Mouse (Mus musculus) embryonic stem cell, embryonic (primary cell): Measurements from ENCODE around the gene Unc119.

Experiments
- CTCF ChIA-PET, 4 experiments: fragments of 300-600 bp in 2 of 4; fragments of 350-600 bp in 2 of 4; sonication (Branson Sonifier 250); formaldehyde crosslinking; loops; one replicate each; lab custom pipeline; 2022; ENCODE audit warnings: inconsistent platforms in 2 of 4; lab: Charles Lee
- POLR2A ChIA-PET, 4 experiments: fragments of 300-600 bp in 2 of 4; fragments of 350-600 bp in 2 of 4; sonication (Branson Sonifier 250); formaldehyde crosslinking; loops; one replicate each; lab custom pipeline; 2022; ENCODE audit warnings: antibody characterized with exemption in 4 of 4, inconsistent platforms in 1 of 4; lab: Charles Lee

The Unc119 gene

GRCm38 (mm10) chr11:78349441-78350358 lies 6.4 kb downstream of the Unc119 start:
- ChIA-PET POLR2A (interaction anchor here in 3 of 4 experiments (0.8 to 1.5 kb wide), 3 partner anchors 21 to 72 kb away, joined by 3 to 5 read pairs (median 4); partner anchors contain the start of genes Aldoc (in 1 of the 3) and Pigs (in 1 of the 3)), CTCF (interaction anchor here in 3 of 4 experiments (0.6 to 2.5 kb wide), 8 partner anchors 9 to 608 kb away, joined by 3 to 9 read pairs (median 4); partner anchors contain the start of gene Slc13a2 (in 1 of the 3))

GRCm38 (mm10) chr11:78353081-78353480 lies 9.8 kb downstream of the Unc119 start:
- ChIA-PET CTCF (interaction anchor here (0.5 to 11.7 kb wide), 13 partner anchors 10 to 1453 kb away, joined by 3 to 380 read pairs (median 6); no protein-coding TSS in a partner anchor), POLR2A (interaction anchor here in 2 of 4 experiments (1.1 to 1.5 kb wide), 3 partner anchors 14 to 25 kb away, joined by 3 to 5 read pairs (median 3); partner anchors contain the start of gene Pigs (in 2 of the 2))

- ChIA-PET CTCF (interaction anchor here (0.5 to 11.7 kb wide), 49 partner anchors 10 to 785 kb away, joined by 3 to 380 read pairs (median 4); partner anchors contain the start of genes Slc13a2 (in 2 of the 4), Pigs (in 1 of the 4) and Slc46a1 (in 1 of the 4)), POLR2A (interaction anchor here in 3 of 4 experiments (0.6 to 2.3 kb wide), 26 partner anchors 8 to 450 kb away, joined by 3 to 11 read pairs (median 3); partner anchors contain the start of genes Slc46a1 (in 2 of the 3), Pigs (in 1 of the 3), Poldip2 (in 1 of the 3) and Rpl23a (in 1 of the 3))
Measured at GRCm38 (mm10) chr11:78354905-78355304, 11.6 kb downstream of the Unc119 start.

DNA sequence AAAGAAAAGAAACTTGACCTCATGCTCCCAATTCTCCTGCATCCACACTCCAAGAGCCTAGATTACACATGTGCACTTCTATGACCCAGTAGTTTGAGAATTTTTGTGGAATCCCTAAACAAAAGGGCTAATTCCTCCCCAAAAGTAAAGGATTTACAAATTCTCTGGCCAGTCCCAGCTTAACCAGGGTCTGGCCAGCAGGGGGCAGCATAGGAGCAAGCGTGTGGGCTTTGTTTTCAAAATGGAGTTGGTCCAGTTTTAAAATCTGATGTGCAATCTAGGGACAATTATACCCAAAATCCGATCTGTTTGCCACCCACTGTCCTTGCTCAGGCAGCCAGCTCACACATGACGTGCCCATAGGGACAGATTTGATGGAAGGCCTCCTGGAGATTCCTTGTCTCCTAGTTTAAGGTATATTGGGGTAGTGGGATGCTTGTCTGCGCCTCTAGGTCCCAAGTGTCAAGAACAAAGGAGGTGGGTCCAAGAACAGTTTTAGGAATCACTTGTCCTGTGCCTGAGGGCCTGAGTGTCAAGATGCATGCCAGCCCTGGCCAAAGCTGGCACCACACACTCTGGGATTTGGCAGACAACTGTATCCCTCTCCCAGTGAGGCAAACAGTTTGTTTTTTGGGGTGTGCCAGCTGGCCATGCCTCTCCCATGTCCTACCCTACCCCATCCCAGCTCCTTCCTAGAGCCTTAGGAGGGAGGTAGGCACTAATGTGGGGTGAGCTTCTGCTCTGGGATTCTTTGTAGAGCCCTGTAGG lies 12.4 kb downstream of the Unc119 start:
- CTCF ChIA-PET: interaction anchor here (0.5 to 11.7 kb wide), 55 partner anchors 8 to 601 kb away, joined by 3 to 380 read pairs (median 3); partner anchors contain the start of genes Slc13a2 (in 2 of the 4), Pigs (in 1 of the 4) and Slc46a1 (in 1 of the 4)
- POLR2A ChIA-PET: interaction anchor here in 3 of 4 experiments (0.6 to 2.3 kb wide), 27 partner anchors 9 to 449 kb away, joined by 3 to 11 read pairs (median 3); partner anchors contain the start of genes Slc46a1 (in 2 of the 3), Pigs (in 1 of the 3), Poldip2 (in 1 of the 3) and Rpl23a (in 1 of the 3)

GRCm38 (mm10) chr11:78358330-78359007 lies 15.2 kb downstream of the Unc119 start:
- ChIA-PET CTCF (interaction anchor here (0.5 to 11.7 kb wide), 93 partner anchors 8 to 838 kb away, joined by 3 to 380 read pairs (median 4); partner anchors contain the start of genes Pigs (in 3 of the 4), Sarm1 (in 3 of the 4), Slc13a2 (in 3 of the 4) and Slc46a1 (in 2 of the 4)), POLR2A (interaction anchor here (0.5 to 4.5 kb wide), 57 partner anchors 8 to 452 kb away, joined by 3 to 78 read pairs (median 4); partner anchors contain the start of genes Slc46a1 (in 2 of the 4), Aldoc (in 1 of the 4), Foxn1 (in 1 of the 4) and Ift20 (in 1 of the 4))

GRCm38 (mm10) chr11:78360125-78360788 lies 17.0 kb downstream of the Unc119 start:
- CTCF ChIA-PET: interaction anchor here (0.5 to 11.7 kb wide), 62 partner anchors 9 to 156 kb away, joined by 3 to 380 read pairs (median 4); partner anchors contain the start of genes Slc46a1 (in 2 of the 4), Aldoc (in 1 of the 4), Foxn1 (in 1 of the 4) and Pigs (in 1 of the 4)
- POLR2A ChIA-PET: interaction anchor here in 3 of 4 experiments (0.5 to 4.5 kb wide), 41 partner anchors 8 to 266 kb away, joined by 3 to 78 read pairs (median 4); partner anchors contain the start of genes Ift20 (in 2 of the 3), Slc13a2 (in 2 of the 3), Tnfaip1 (in 2 of the 3) and Fam222b (in 1 of the 3)

- ChIA-PET CTCF (interaction anchor here (0.5 to 11.7 kb wide), 57 partner anchors 8 to 155 kb away, joined by 3 to 380 read pairs (median 5); partner anchors contain the start of genes Slc46a1 (in 2 of the 4), Aldoc (in 1 of the 4), Foxn1 (in 1 of the 4) and Pigs (in 1 of the 4)), POLR2A (interaction anchor here in 3 of 4 experiments (0.5 to 4.5 kb wide), 39 partner anchors 8 to 266 kb away, joined by 3 to 78 read pairs (median 4); partner anchors contain the start of genes Ift20 (in 2 of the 3), Slc13a2 (in 2 of the 3), Tnfaip1 (in 2 of the 3) and Fam222b (in 1 of the 3))
Measured at GRCm38 (mm10) chr11:78360789-78361131, 17.5 kb downstream of the Unc119 start.

GRCm38 (mm10) chr11:78363309-78364007 lies 20.2 kb downstream of the Unc119 start:
- ChIA-PET POLR2A (interaction anchor here in 2 of 4 experiments (0.6 to 1.7 kb wide), 8 partner anchors 8 to 59 kb away, joined by 3 to 7 read pairs (median 3); partner anchors contain the start of genes Foxn1 (in 1 of the 2) and Slc13a2 (in 1 of the 2)), CTCF (interaction anchor here (0.5 to 11.7 kb wide), 11 partner anchors 11 to 96 kb away, joined by 3 to 380 read pairs (median 4); no protein-coding TSS in a partner anchor)

DNA sequence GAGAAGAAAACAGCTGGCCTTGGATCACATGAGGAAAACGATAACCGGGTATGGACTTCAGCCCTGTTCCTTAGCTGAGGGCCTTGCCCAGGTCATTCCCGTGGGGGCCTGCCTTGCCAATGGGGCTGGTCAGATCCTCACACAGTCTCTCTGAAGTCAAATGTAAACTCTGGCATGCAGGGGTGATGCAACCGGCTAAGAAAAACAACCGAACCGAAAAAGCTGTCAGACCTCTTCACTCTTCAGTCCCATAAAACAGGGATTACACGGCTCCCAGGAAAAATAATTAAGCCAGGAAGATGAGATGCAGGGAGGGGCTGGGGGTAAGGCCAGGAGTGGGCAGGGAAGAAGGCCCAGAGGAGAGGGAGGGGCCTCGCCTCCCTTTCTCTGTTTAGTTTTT lies 20.8 kb downstream of the Unc119 start:
- CTCF ChIA-PET: interaction anchor here (0.5 to 10.7 kb wide), 10 partner anchors 23 to 196 kb away, joined by 3 to 245 read pairs (median 4); no protein-coding TSS in a partner anchor
- POLR2A ChIA-PET: interaction anchor here in 2 of 4 experiments (1.1 to 1.7 kb wide), 6 partner anchors 22 to 479 kb away, joined by 3 to 7 read pairs (median 4); partner anchors contain the start of genes Foxn1 (in 1 of the 2) and Slc13a2 (in 1 of the 2)

GRCm38 (mm10) chr11:78367456-78368225 lies 24.4 kb downstream of the Unc119 start:
- CTCF ChIA-PET: interaction anchor here in 3 of 4 experiments (0.6 to 10.7 kb wide), 10 partner anchors 9 to 1361 kb away, joined by 3 to 245 read pairs (median 6); no protein-coding TSS in a partner anchor

DNA sequence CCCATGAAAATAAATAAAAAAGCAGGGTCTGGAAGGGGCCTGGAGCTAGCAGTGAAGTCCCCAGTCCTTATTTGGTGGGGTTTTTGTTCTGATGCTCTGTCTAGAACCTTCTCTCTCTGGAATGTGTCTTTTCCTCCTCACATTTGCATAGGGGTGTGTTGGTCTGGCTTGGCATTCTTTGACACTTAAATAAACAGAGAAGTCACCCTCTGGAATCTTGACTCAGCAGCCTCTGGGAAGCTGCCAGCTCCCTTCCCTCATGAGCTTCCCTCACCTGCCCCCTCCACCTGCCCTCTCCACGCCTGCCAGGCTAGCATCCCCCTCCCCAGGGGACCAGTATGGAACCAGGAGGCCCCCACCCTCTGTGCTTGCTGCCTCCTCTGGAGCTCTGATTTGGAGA lies 27.1 kb downstream of the Unc119 start:
- ChIA-PET CTCF (interaction anchor here (0.6 to 4.8 kb wide), 17 partner anchors 10 to 85 kb away, joined by 3 to 22 read pairs (median 8); no protein-coding TSS in a partner anchor), POLR2A (interaction anchor here in 3 of 4 experiments (0.6 to 3.2 kb wide), 23 partner anchors 10 to 586 kb away, joined by 3 to 19 read pairs (median 4); partner anchors contain the start of genes Pigs (in 2 of the 3), Slc13a2 (in 1 of the 3) and Slc46a1 (in 1 of the 3))

More at GRCm38 (mm10) chr11:78367456-78368225, 24.4 kb downstream of the Unc119 start:
- POLR2A ChIA-PET: interaction anchor here (0.8 to 4.8 kb wide), 8 partner anchors 9 to 55 kb away, joined by 3 to 38 read pairs (median 3); partner anchors contain the start of gene Slc13a2 (in 1 of the 4)

DNA sequence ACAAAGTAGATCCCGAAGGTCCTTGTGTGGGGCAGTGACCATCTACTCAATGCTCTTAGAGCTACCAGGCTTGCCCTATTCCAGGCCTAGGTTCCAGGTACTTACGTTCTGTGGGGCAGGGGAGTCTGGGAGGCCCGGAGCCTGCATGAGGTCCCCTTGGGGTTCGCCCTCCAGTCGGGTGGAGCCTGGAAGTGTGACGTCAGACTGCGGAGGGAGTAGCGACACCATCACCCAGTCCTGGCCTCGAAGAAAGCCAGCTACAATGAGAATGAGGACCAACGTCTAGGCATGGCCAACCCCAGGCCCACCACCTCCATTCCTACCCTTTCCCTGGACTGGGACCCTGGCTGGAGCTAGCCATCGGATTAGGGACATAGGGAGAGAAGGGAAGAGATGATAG lies 28.4 kb downstream of the Unc119 start:
- ChIA-PET POLR2A (interaction anchor here in 2 of 4 experiments (1.0 to 3.4 kb wide), 9 partner anchors 8 to 49 kb away, joined by 3 to 10 read pairs (median 6); no protein-coding TSS in a partner anchor), CTCF (interaction anchor here in 3 of 4 experiments (0.6 to 4.8 kb wide), 8 partner anchors 11 to 28 kb away, joined by 3 to 21 read pairs (median 4); no protein-coding TSS in a partner anchor)

DNA sequence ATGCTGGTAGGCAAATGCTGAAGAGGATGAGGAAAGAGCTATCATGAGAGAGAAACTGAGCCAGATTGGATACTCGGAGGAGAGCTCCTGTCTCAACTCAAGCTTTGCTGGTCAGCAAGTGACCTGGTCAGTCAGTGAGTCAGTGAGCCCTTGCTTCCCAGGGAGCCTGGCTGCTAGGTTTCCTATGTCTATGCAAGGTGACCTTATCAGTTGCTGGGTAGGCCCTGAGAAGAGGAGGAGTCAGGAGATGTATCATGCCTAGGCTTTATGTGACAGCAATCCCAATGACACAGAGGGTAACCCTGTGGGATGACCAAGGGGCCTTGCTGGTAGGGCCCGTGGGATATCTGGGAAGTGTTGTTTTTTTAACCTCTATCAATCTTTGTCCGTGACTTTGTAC lies 28.9 kb downstream of the Unc119 start:
- ChIA-PET POLR2A (interaction anchor here in 2 of 4 experiments (1.0 to 3.4 kb wide), 9 partner anchors 9 to 178 kb away, joined by 3 to 10 read pairs (median 6); partner anchors contain the start of gene Tmem97 (in 1 of the 2)), CTCF (interaction anchor here in 3 of 4 experiments (0.6 to 4.8 kb wide), 8 partner anchors 11 to 27 kb away, joined by 3 to 21 read pairs (median 4); no protein-coding TSS in a partner anchor)
